Mouse (Mus musculus) ovary, postnatal 14 days (tissue): Measurements from ENCODE around the gene Rubcnl.

Experiments
- DNase-seq: peaks from one replicate; pipeline ENCODE4 v3.0.0; 2022; ENCODE audit warnings: low spot score

Rubcnl gene

DNA sequence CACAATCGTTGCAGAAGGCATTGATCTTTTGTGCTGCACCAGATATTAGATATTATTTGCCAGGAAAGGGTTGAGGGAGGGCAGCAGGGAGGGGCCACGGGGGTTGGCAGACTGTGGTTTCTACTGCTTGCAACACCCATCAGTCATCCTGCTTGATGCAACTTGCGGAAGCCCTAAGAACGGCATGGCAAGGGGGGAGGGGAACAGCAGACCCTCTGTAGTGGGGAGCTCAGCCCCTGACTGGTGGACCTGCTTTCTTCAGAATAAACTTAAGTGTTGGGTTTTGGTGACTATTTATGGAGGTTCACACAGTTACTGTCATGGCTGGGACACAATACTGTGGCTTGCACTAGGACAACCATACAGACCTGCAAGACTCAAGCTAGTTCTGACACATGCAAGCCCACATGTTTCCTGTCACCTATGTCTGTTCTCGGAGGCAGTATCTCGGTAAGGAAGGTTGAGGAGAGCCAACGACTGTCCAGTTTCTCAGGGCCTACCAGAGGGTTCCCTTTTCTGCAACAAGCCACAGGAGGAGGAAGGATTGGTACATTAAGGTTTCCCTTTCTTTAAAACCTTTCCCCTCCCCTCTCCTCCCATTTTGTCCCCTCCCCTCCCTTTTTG lies 53.6 kb downstream of the Rubcnl start:
- no peak for DNase-seq

DNA sequence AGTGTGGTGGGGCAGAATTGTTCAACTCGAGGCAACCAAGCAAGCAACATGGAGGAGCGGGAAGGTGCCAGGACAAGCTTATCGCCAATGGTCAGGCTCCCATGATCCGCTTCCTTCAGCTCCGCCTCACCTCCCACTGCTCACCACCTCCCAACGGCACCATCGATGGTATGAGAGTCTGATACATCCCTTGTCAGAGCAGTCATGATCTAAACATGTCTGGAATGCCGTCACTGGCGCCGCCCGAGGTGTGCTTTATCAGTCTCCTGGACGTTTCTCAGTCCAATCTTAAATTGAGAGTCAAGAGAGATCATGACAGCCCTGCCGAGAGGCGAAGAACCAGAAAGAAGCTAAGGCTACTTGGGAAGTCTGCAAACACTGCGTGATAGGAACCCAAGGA lies 55.3 kb downstream of the Rubcnl start:
- DNase-seq = no peak

DNA sequence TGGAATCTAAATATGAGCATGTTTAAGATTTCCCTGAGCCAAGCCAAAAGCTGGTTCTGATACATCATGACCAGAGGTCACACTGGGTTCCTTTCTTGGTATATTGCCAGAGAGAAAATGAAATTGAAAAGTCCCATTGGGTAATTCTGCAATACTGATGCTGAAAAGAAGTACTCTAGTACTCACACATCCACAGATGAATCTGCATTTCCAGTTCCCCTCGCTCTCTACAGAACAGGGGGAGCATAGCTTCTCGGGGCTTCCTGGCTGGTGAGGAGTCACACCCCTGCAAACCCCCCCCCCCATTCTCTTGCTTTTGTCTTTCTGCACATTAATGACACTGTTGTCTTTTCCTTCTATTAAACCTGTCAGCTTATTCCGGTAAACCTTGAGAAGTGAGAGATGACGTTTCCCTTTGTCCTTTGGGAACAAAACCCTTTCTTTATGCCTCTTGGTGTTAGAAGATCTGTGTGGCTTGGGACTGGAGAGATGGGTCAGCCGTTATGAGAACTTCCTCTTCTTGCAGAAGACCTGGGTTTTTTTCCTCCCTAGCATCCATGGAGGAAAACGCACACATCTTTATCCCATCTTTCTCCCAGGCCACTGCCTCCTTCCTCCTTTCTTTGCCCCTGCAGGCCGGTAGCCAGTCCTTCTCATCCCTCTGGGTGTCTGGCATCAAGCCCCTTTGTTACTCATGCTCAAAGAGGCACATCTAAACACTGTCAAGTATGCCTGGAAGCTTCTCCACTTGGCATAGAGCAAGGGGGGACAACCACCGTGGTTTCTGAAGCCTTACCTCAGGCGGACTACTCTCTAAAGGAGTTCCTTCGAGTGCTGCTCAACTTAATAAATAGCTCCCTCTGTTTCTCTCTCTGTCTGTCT lies 59.7 kb downstream of the Rubcnl start:
- no peak for DNase-seq

DNA sequence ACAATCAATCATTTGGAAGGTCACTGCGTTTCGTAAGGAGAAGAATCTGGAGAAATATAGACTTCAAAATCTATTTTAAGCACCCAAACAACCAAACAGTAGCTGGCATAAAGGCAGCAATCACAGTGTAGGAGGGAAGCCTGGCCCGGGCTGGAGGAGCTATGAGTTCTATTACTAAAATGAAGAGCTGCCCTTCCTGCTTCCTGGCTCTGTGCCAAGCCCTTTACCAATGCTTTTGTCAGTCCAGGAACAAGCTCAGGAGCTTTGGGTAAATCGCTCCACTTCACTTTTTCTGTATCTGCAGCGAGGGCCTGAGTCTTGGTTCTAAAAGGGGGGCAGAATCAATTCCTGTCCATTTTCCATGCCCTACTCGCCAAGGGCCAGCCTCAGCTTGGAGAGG lies 62.1 kb downstream of the Rubcnl start:
- no peak for DNase-seq
